Mouse (Mus musculus): ENCODE measurements at regions not wholly inside any gene's neighbourhood (a gene's known extent, or its start where the extent isn't known, plus 50 kb on each side); places are given as distances from the start of the nearest gene placed in this dataset.

- no peak for TF ChIP-seq MAX (IDR thresholded peaks at IDR 0.05; ENCODE audit: low read length)
- TF ChIP-seq EP300 (IDR thresholded peaks at IDR 0.05; ENCODE audit: low read length) = no peak
- TF ChIP-seq USF1 (IDR thresholded peaks at IDR 0.05; ENCODE audit: low read depth, low read length) = no peak
- TF ChIP-seq CHD2 (IDR thresholded peaks at IDR 0.05; ENCODE audit: low read length) = no peak
- no peak for TF ChIP-seq MXI1 (IDR thresholded peaks at IDR 0.05; ENCODE audit: low read depth, low read length)
- TF ChIP-seq CTCF (conservative IDR thresholded peaks at IDR 0.05 in 1 of 2, IDR thresholded peaks at IDR 0.05 in 1 of 2; ENCODE audit: low read depth in 2 of 2, low read length in 2 of 2) = no peak
- TF ChIP-seq ZC3H11A (IDR thresholded peaks at IDR 0.05; ENCODE audit: low read depth, low read length) = no peak
- TF ChIP-seq ZNF384 (IDR thresholded peaks at IDR 0.05; ENCODE audit: low read depth, low read length) = no peak
- no peak for TF ChIP-seq TCF12 (IDR thresholded peaks at IDR 0.05; ENCODE audit: low read depth, low read length)
- TF ChIP-seq BHLHE40 (IDR thresholded peaks at IDR 0.05; ENCODE audit: low read depth, low read length) = no peak
- no peak for TF ChIP-seq JUND (conservative IDR thresholded peaks at IDR 0.05; ENCODE audit: low read depth, low read length)
- no peak for TF ChIP-seq MAFK (IDR thresholded peaks at IDR 0.05; ENCODE audit: insufficient replicate concordance, low read length)
- no peak for TF ChIP-seq POLR2A (IDR thresholded peaks at IDR 0.05; ENCODE audit: low read depth, low read length)
These were observed 55.2 kb upstream of the Rcn1 start for GRCm38 (mm10) chr2:105454353-105454752.
